Mouse (Mus musculus): ENCODE results near the gene Gm9747. TPM values are rescaled to one million over a fixed set of nuclear protein-coding genes. Genes with fewer than 3 reads are reported as not detected.

Gene Gm9747
- not detected for polyA plus RNA-seq (2014; fragmentation: Illumina TruSeq; extraction: RNeasy Lipid Tissue Mini Kit (QIAGEN cat#74804); ENCODE audit: low read depth, low replicate concordance)

DNA sequence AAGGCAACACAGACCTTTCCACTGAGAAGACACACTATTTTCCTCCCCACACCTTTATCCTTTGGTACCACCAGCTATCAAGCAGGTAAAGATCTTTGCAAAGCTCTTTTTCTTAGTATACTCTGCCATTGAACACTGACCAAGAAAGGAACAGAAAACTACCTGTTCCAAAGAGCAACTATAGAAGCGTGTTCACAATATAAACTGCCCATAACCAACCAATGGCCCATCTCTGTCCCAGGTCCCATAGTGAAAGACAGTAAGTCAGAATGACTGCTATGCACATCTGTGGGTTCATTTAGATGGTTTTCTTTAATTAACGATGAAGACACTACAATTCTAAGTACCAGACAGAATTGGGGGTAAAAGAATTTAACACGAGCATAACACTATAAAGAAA lies at the start of gene Gm9747:
Gene Gm9747, plus strand, starts transcription at position 301 of the 400 bp plus-strand sequence.

Other genes starting within 250 kb of the Gm9747 start
- gene Irs1, start 58.3 kb downstream of the Gm9747 start, polyA plus RNA-seq (2014; fragmentation: Illumina TruSeq; extraction: RNeasy Lipid Tissue Mini Kit (QIAGEN cat#74804); ENCODE audit: low read depth, low replicate concordance), result 9.5 TPM
- gene Rhbdd1, start 83.3 kb downstream of the Gm9747 start, polyA plus RNA-seq (2014; fragmentation: Illumina TruSeq; extraction: RNeasy Lipid Tissue Mini Kit (QIAGEN cat#74804); ENCODE audit: low read depth, low replicate concordance), result 53.1 TPM

Measured in adrenal gland, adult 10 weeks (tissue).